Mouse (Mus musculus): ENCODE data around the gene Cx3cr1. TPM values are rescaled to one million over a fixed set of nuclear protein-coding genes. Genes with fewer than 3 reads are reported as not detected.
"Not testable (repeated sequence)": the region's sequence is repeated elsewhere in the genome, so short reads cannot be mapped to it uniquely, and the experiment has no call there.

The Cx3cr1 gene
- polyA plus RNA-seq, 1 experiment, result 3.9 TPM

- H3K36me3 ChIP-seq (ENCODE audit: control insufficient read depth, insufficient read depth, low read length), result peaks cover 10% of the 10 kb centered on the region
- no peak overlapping the region for H3K4me3 ChIP-seq (ENCODE audit: low read depth, low read length)
- WGBS, result 88% methylated on average over 6 of the region's 6 CpGs
- peaks cover 18% of the 10 kb centered on the region for H3K4me1 ChIP-seq (ENCODE audit: control insufficient read depth, insufficient read depth, insufficient read length, low read length)
- no peak overlapping the region for H3K27ac ChIP-seq (ENCODE audit: insufficient read depth, low read depth, low read length)
- TF ChIP-seq CTCF (IDR thresholded peaks at IDR 0.05; ENCODE audit: extremely low read depth, insufficient read length, insufficient replicate concordance, low read depth, low read length) (no peak), POLR2A (IDR thresholded peaks at IDR 0.05; ENCODE audit: low read depth, low read length) (no peak)
- no peaks in the 10 kb centered on the region for H3K27me3 ChIP-seq (ENCODE audit: control insufficient read depth, insufficient read depth, low read length)
Measured at GRCm38 (mm10) chr9:120112472-120112871, 42.8 kb upstream of the Cx3cr1 start.

GRCm38 (mm10) chr9:120111156-120111945, 41.7 kb upstream of the Cx3cr1 start:
- 0 out of 2 replicates have a peak, but pooled peaks cover under 1% of the 10 kb centered on the region for H3K36me3 ChIP-seq (ENCODE audit: control insufficient read depth, insufficient read depth, low read length)
- H3K27me3 ChIP-seq (ENCODE audit: control insufficient read depth, insufficient read depth, low read length), result no peaks in the 10 kb centered on the region
- H3K4me3 ChIP-seq (ENCODE audit: low read depth, low read length), result no peak overlapping the region
- TF ChIP-seq POLR2A (IDR thresholded peaks at IDR 0.05; ENCODE audit: low read depth, low read length) (no peak), CTCF (IDR thresholded peaks at IDR 0.05; ENCODE audit: extremely low read depth, insufficient read length, insufficient replicate concordance, low read depth, low read length) (no peak)
- H3K4me1 ChIP-seq (ENCODE audit: control insufficient read depth, insufficient read depth, insufficient read length, low read length), result peaks cover 18% of the 10 kb centered on the region
- 75% methylated on average over 15 of the region's 15 CpGs for WGBS
- 0 out of 2 replicates have a peak overlapping the region, but pooled peaks have one; percentile 10 for H3K27ac ChIP-seq (ENCODE audit: insufficient read depth, low read depth, low read length)

GRCm38 (mm10) chr9:120110211-120111018, 40.7 kb upstream of the Cx3cr1 start, which contains the start of gene Slc25a38:
Gene Slc25a38 (plus strand): TSS chr9:120110374.
- under 1% methylated on average over 62 of the region's 62 CpGs for WGBS
- H3K36me3 ChIP-seq (ENCODE audit: control insufficient read depth, insufficient read depth, low read length), result no peaks in the 10 kb centered on the region
- peak within 1 kb of the TSS; percentile 89 for H3K4me3 ChIP-seq (ENCODE audit: low read depth, low read length)
- H3K4me1 ChIP-seq (ENCODE audit: control insufficient read depth, insufficient read depth, insufficient read length, low read length), result peaks cover 14% of the 10 kb centered on the region
- TF ChIP-seq POLR2A (IDR thresholded peaks at IDR 0.05; ENCODE audit: low read depth, low read length) (peak; percentile 86), CTCF (IDR thresholded peaks at IDR 0.05; ENCODE audit: extremely low read depth, insufficient read length, insufficient replicate concordance, low read depth, low read length) (peak; percentile 90)
- peak within 1 kb of the TSS; percentile 96 for H3K27ac ChIP-seq (ENCODE audit: insufficient read depth, low read depth, low read length)
- no peaks in the 10 kb centered on the region for H3K27me3 ChIP-seq (ENCODE audit: control insufficient read depth, insufficient read depth, low read length)

- H3K4me3 ChIP-seq (ENCODE audit: low read depth, low read length); H3K27me3 ChIP-seq (ENCODE audit: control insufficient read depth, insufficient read depth, low read length); H3K4me1 ChIP-seq (ENCODE audit: control insufficient read depth, insufficient read depth, insufficient read length, low read length); H3K27ac ChIP-seq (ENCODE audit: insufficient read depth, low read depth, low read length); H3K36me3 ChIP-seq (ENCODE audit: control insufficient read depth, insufficient read depth, low read length): not testable (repeated sequence)
- 92% methylated on average over 12 of the region's 12 CpGs for WGBS
Measured at GRCm38 (mm10) chr9:120108953-120109352, 39.3 kb upstream of the Cx3cr1 start.

- H3K27me3 ChIP-seq (ENCODE audit: control insufficient read depth, insufficient read depth, low read length), result no peaks in the 10 kb centered on the region
- H3K27ac ChIP-seq (ENCODE audit: insufficient read depth, low read depth, low read length), result no peak overlapping the region
- 88% methylated on average over 2 of the region's 2 CpGs for WGBS
- TF ChIP-seq CTCF (IDR thresholded peaks at IDR 0.05; ENCODE audit: extremely low read depth, insufficient read length, insufficient replicate concordance, low read depth, low read length) (no peak), POLR2A (IDR thresholded peaks at IDR 0.05; ENCODE audit: low read depth, low read length) (no peak)
- no peaks in the 10 kb centered on the region for H3K36me3 ChIP-seq (ENCODE audit: control insufficient read depth, insufficient read depth, low read length)
- no peak overlapping the region for H3K4me3 ChIP-seq (ENCODE audit: low read depth, low read length)
- H3K4me1 ChIP-seq (ENCODE audit: control insufficient read depth, insufficient read depth, insufficient read length, low read length), result no peaks in the 10 kb centered on the region
Measured at GRCm38 (mm10) chr9:120101165-120101564, 31.5 kb upstream of the Cx3cr1 start.

GRCm38 (mm10) chr9:120099304-120099703, 29.6 kb upstream of the Cx3cr1 start:
- no peak overlapping the region for H3K4me3 ChIP-seq (ENCODE audit: low read depth, low read length)
- TF ChIP-seq CTCF (IDR thresholded peaks at IDR 0.05; ENCODE audit: extremely low read depth, insufficient read length, insufficient replicate concordance, low read depth, low read length) (no peak), POLR2A (IDR thresholded peaks at IDR 0.05; ENCODE audit: low read depth, low read length) (no peak)
- 87% methylated on average over 8 of the region's 8 CpGs for WGBS
- H3K27ac ChIP-seq (ENCODE audit: insufficient read depth, low read depth, low read length), result no peak overlapping the region
- no peaks in the 10 kb centered on the region for H3K4me1 ChIP-seq (ENCODE audit: control insufficient read depth, insufficient read depth, insufficient read length, low read length)
- H3K36me3 ChIP-seq (ENCODE audit: control insufficient read depth, insufficient read depth, low read length), result no peaks in the 10 kb centered on the region
- no peaks in the 10 kb centered on the region for H3K27me3 ChIP-seq (ENCODE audit: control insufficient read depth, insufficient read depth, low read length)

GRCm38 (mm10) chr9:120098682-120099081, 29.0 kb upstream of the Cx3cr1 start:
- Histone ChIP-seq H3K27me3 (ENCODE audit: control insufficient read depth, insufficient read depth, low read length) (no peaks in the 10 kb centered on the region), H3K4me3 (ENCODE audit: low read depth, low read length) (no peak overlapping the region), H3K4me1 (ENCODE audit: control insufficient read depth, insufficient read depth, insufficient read length, low read length) (no peaks in the 10 kb centered on the region), H3K27ac (ENCODE audit: insufficient read depth, low read depth, low read length) (no peak overlapping the region), H3K36me3 (ENCODE audit: control insufficient read depth, insufficient read depth, low read length) (no peaks in the 10 kb centered on the region)
- TF ChIP-seq POLR2A (IDR thresholded peaks at IDR 0.05; ENCODE audit: low read depth, low read length), result no peak
- peak; percentile 74; the same call in 1 of the 2 replicates for TF ChIP-seq CTCF (IDR thresholded peaks at IDR 0.05; ENCODE audit: extremely low read depth, insufficient read length, insufficient replicate concordance, low read depth, low read length)
- WGBS, result 23% methylated on average over 7 of the region's 7 CpGs

Data from small intestine, adult 2 months (tissue).